Mouse (Mus musculus) hindbrain, embryonic 13.5 days (tissue): ENCODE data around the gene Cd93. TPM values are rescaled to one million over a fixed set of nuclear protein-coding genes. Genes with fewer than 3 reads are reported as not detected.

ENCODE experiments used
- ATAC-seq: fragments of 200-750 bp; cut with Nextera tagmentation; 2 replicates; pipeline ENCODE4 v1.8.0; 2017; ENCODE audit warnings: moderate TSS enrichment; ENCODE audit not compliant: low FRiP score
- H3K27ac ChIP-seq: fragments of 300-500 bp; sonication (generic); 2 replicates; pipeline ENCODE4 v1.5.1; 2015; ENCODE audit warnings: inconsistent platforms, mild to moderate bottlenecking, moderate library complexity
- H3K27me3 ChIP-seq: fragments of 300-500 bp; sonication (generic); 2 replicates; pipeline ENCODE4 v1.6.1; 2015; ENCODE audit warnings: mild to moderate bottlenecking, inconsistent platforms
- H3K36me3 ChIP-seq: fragments of 300-500 bp; sonication (generic); 2 replicates; pipeline ENCODE4 v1.6.1; 2015; ENCODE audit warnings: mild to moderate bottlenecking, inconsistent platforms
- H3K4me1 ChIP-seq: fragments of 300-500 bp; sonication (generic); replicated peaks from 2 replicates; pipeline ENCODE4 v1.6.1; 2015; ENCODE audit warnings: inconsistent platforms
- H3K4me2 ChIP-seq: fragments of 300-500 bp; sonication (generic); 2 replicates; pipeline ENCODE4 v1.6.1; 2015; ENCODE audit warnings: inconsistent platforms, mild to moderate bottlenecking, moderate library complexity
- H3K4me3 ChIP-seq: fragments of 300-500 bp; sonication (generic); 2 replicates; pipeline ENCODE4 v1.5.1; 2015; ENCODE audit warnings: mild to moderate bottlenecking, inconsistent platforms
- H3K9ac ChIP-seq: fragments of 300-500 bp; sonication (generic); 2 replicates; pipeline ENCODE4 v1.6.1; 2015; ENCODE audit warnings: mild to moderate bottlenecking, inconsistent platforms
- H3K9me3 ChIP-seq: fragments of 300-500 bp; sonication (generic); 2 replicates; pipeline ENCODE4 v1.6.1; 2016; ENCODE audit warnings: inconsistent platforms
- WGBS: fragments of 180-500 bp; shearing (Covaris S2); methylation state at CpG from one replicate; pipeline ENCODE4 v1.1.7; 2015; 5-methylcytosine and 5-hydroxymethylcytosine counted together
- polyA plus RNA-seq: library from polyadenylated mRNA; unstranded; fragments of >200 nt; fragmentation: Nextera tagmentation; extraction: Ambion mirVana; gene quantifications from 2 replicates; pipeline ENCODE4 v1.2.1, GENCODE M21; 2015

Cd93 gene
- polyA plus RNA-seq, 1 experiment from 2014 or later = 8.2 TPM

- H3K9ac ChIP-seq = no peak overlapping the region
- no peaks in the 10 kb centered on the region for H3K27me3 ChIP-seq
- H3K4me3 ChIP-seq = no peak overlapping the region
- no peaks in the 10 kb centered on the region for H3K9me3 ChIP-seq
- ATAC-seq = no peak
- H3K4me1 ChIP-seq = no peaks in the 10 kb centered on the region
- H3K36me3 ChIP-seq = no peaks in the 10 kb centered on the region
- H3K4me2 ChIP-seq = no peak overlapping the region
- no peak overlapping the region for H3K27ac ChIP-seq
Measured at GRCm38 (mm10) chr2:148455341-148455740, 12.0 kb upstream of the Cd93 start.

DNA sequence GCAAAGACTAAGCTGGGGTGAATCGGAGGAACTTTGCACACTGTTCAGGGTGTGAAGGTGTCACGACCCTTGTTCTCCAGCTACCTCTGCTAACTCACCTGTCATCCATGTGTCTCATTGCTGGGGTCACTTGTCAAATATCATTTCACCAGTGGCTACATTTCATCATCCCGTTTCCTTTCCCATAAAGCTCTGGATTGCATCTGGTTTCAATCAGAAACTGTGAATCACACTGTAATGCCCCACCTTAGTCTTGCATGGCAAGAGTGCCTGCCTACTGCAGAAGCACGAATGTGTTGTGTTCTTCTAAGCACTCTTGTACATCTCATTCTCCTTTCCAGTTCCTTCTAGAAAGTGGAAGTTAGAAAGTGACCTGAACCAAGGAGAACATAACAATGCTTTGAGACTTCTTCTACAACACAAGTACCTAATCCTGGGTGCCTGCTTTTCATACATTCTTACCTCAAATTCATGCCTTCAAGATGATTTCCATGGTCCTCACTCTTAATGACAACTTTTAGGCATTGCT, 10.7 kb upstream of the Cd93 start:
- Histone ChIP-seq H3K4me3 (no peak overlapping the region), H3K36me3 (no peaks in the 10 kb centered on the region), H3K4me2 (no peak overlapping the region), H3K27ac (no peak overlapping the region), H3K9ac (no peak overlapping the region), H3K27me3 (no peaks in the 10 kb centered on the region), H3K9me3 (no peaks in the 10 kb centered on the region), H3K4me1 (no peaks in the 10 kb centered on the region)
- WGBS = 82% methylated on average over 4 of the region's 4 CpGs
- no peak for ATAC-seq

GRCm38 (mm10) chr2:148453061-148453460, 9.7 kb upstream of the Cd93 start:
- Histone ChIP-seq H3K9ac (no peak overlapping the region), H3K4me3 (no peak overlapping the region), H3K36me3 (no peaks in the 10 kb centered on the region), H3K27ac (no peak overlapping the region), H3K9me3 (no peaks in the 10 kb centered on the region), H3K27me3 (no peaks in the 10 kb centered on the region), H3K4me2 (no peak overlapping the region), H3K4me1 (no peaks in the 10 kb centered on the region)
- no peak for ATAC-seq
- 93% methylated on average over 3 of the region's 3 CpGs for WGBS

- Histone ChIP-seq H3K9ac (no peak overlapping the region), H3K4me3 (no peak overlapping the region), H3K27me3 (no peaks in the 10 kb centered on the region), H3K9me3 (no peaks in the 10 kb centered on the region), H3K4me1 (no peaks in the 10 kb centered on the region), H3K27ac (no peak overlapping the region), H3K4me2 (no peak overlapping the region), H3K36me3 (no peaks in the 10 kb centered on the region)
- WGBS = 79% methylated on average over 5 of the region's 5 CpGs
- ATAC-seq = no peak
Measured at GRCm38 (mm10) chr2:148451498-148451897, 8.1 kb upstream of the Cd93 start.

GRCm38 (mm10) chr2:148450616-148451015, 7.3 kb upstream of the Cd93 start:
- Histone ChIP-seq H3K27ac (no peak overlapping the region), H3K4me3 (no peak overlapping the region), H3K4me1 (no peaks in the 10 kb centered on the region), H3K4me2 (no peak overlapping the region), H3K9ac (no peak overlapping the region), H3K9me3 (no peaks in the 10 kb centered on the region), H3K27me3 (no peaks in the 10 kb centered on the region), H3K36me3 (no peaks in the 10 kb centered on the region)
- WGBS = 86% methylated on average over 5 of the region's 5 CpGs
- ATAC-seq = no peak

DNA sequence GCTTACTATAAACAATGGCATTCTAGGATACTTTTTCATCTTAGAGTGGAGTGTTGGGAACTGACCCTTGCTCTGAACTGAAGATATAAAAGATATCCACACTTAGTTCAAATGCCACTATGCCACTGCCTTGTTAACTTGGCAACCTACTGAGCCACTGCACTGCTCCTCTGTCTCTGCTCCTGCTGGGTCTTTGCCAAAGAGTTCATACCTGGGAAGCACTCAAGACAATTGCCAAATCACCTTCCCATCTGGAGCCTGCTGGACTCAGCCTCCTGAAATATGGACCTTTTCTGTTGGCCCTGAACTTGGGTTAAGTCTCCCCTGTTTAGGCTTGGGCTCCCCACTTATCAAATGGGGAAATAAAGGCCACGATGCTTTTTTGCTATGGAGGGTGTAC, 6.3 kb upstream of the Cd93 start:
- Histone ChIP-seq H3K9ac (no peak overlapping the region), H3K36me3 (no peaks in the 10 kb centered on the region), H3K4me1 (no peaks in the 10 kb centered on the region), H3K27me3 (no peaks in the 10 kb centered on the region), H3K9me3 (no peaks in the 10 kb centered on the region), H3K4me3 (no peak overlapping the region), H3K4me2 (no peak overlapping the region), H3K27ac (no peak overlapping the region)
- ATAC-seq = no peak
- WGBS = 89% methylated on average over 1 of the region's 1 CpGs

DNA sequence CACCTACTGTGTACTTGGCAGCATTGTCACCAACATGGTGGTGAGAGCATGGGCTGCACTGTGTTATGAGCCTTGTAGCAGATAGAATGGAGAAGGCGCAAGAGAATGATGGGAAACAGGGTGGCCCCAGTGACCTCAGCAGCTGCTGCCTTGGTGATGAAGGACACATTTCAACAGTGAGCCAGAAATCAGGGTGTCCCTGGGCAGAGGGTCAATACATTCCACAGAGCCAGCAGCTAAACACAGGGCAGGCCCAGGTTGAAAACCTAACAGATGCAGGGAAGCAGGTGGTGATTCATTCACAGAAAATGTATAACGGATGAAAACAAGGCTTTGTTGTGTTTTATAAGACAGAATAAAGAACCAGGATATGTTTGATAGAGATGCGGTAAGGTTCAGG, 3.1 kb upstream of the Cd93 start:
- Histone ChIP-seq H3K27me3 (no peaks in the 10 kb centered on the region), H3K4me2 (no peak overlapping the region), H3K4me3 (no peak overlapping the region), H3K27ac (no peak overlapping the region), H3K9ac (no peak overlapping the region), H3K9me3 (no peaks in the 10 kb centered on the region), H3K4me1 (no peaks in the 10 kb centered on the region), H3K36me3 (no peaks in the 10 kb centered on the region)
- ATAC-seq = no peak
- 79% methylated on average over 3 of the region's 3 CpGs for WGBS

- Histone ChIP-seq H3K9ac (no peak overlapping the region), H3K27ac (no peak overlapping the region), H3K4me2 (no peak overlapping the region), H3K27me3 (no peaks in the 10 kb centered on the region), H3K36me3 (no peaks in the 10 kb centered on the region), H3K4me3 (no peak overlapping the region), H3K4me1 (no peaks in the 10 kb centered on the region), H3K9me3 (no peaks in the 10 kb centered on the region)
- ATAC-seq = no peak
- WGBS = 98% methylated on average over 1 of the region's 1 CpGs
Measured at GRCm38 (mm10) chr2:148445616-148446015, 2.3 kb upstream of the Cd93 start.

- 77% methylated on average over 1 of the region's 1 CpGs for WGBS
- ATAC-seq = no peak
- no peak overlapping the region for H3K4me2 ChIP-seq
- H3K27me3 ChIP-seq = no peaks in the 10 kb centered on the region
- H3K4me3 ChIP-seq = no peak overlapping the region
- H3K36me3 ChIP-seq = no peaks in the 10 kb centered on the region
- H3K9ac ChIP-seq = no peak overlapping the region
- no peaks in the 10 kb centered on the region for H3K4me1 ChIP-seq
- H3K9me3 ChIP-seq = no peaks in the 10 kb centered on the region
- H3K27ac ChIP-seq = 0 out of 2 replicates have a peak overlapping the region, but pooled peaks have one; percentile 10
Measured at GRCm38 (mm10) chr2:148444472-148444871, 1.1 kb upstream of the Cd93 start.

DNA sequence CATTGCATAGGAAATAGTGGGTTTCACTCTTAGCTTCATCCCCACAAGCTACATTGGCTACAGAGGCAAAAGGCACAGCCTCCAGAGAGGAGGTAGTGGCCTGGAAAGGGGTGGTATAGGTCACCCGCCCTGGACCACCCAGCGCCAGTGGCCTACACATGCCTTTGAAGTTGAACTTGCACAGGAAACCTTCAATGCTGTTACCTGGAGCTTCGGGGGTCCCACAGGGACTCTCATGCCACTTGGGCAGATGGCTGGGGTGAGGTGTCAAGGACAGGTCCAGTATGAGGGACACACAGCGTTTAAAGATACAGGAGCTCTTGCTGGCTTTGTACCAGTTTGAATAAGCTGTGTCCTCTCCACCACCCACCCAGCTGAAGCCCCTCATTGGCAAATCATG, 653 bp downstream of the Cd93 start:
- peak overlapping the region; percentile 71 for H3K27ac ChIP-seq
- H3K9ac ChIP-seq = no peak overlapping the region; the same call in 1 of the 2 replicates
- H3K9me3 ChIP-seq = no peaks in the 10 kb centered on the region
- H3K27me3 ChIP-seq = no peaks in the 10 kb centered on the region
- 87% methylated on average over 4 of the region's 4 CpGs for WGBS
- H3K4me1 ChIP-seq = no peaks in the 10 kb centered on the region
- ATAC-seq = no peak
- peak overlapping the region; percentile 7; the same call in 1 of the 2 replicates for H3K4me3 ChIP-seq
- H3K4me2 ChIP-seq = no peak overlapping the region
- no peaks in the 10 kb centered on the region for H3K36me3 ChIP-seq

DNA sequence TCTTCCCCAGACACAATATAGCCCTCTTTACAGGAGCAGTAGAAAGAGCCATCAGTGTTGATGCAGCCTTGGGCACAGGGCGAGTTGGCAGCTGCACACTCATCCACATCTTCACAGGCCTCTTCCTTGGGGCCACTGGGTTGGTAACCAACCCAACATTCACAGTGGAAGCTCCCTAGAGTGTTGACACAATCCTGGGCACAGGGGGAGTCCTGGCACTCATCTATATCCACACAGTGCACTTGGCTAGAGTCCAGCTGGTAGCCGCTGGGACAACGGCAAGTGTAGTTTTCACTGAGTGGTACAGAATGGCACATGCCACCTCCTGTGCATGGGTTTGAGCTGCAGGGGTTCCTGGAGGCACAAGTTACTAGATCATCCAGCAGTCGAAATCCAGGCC, 1.2 kb downstream of the Cd93 start:
- no peak overlapping the region; the same call in 1 of the 2 replicates for H3K9ac ChIP-seq
- H3K27ac ChIP-seq = 0 out of 2 replicates have a peak overlapping the region, but pooled peaks have one; percentile 71
- H3K9me3 ChIP-seq = no peaks in the 10 kb centered on the region
- no peak overlapping the region for H3K4me2 ChIP-seq
- H3K4me3 ChIP-seq = peak overlapping the region; percentile 7; the same call in 1 of the 2 replicates
- WGBS = 67% methylated on average over 4 of the region's 4 CpGs
- ATAC-seq = peak; percentile 46; the same call in 1 of the 2 replicates
- H3K27me3 ChIP-seq = no peaks in the 10 kb centered on the region
- no peaks in the 10 kb centered on the region for H3K36me3 ChIP-seq
- H3K4me1 ChIP-seq = no peaks in the 10 kb centered on the region

DNA sequence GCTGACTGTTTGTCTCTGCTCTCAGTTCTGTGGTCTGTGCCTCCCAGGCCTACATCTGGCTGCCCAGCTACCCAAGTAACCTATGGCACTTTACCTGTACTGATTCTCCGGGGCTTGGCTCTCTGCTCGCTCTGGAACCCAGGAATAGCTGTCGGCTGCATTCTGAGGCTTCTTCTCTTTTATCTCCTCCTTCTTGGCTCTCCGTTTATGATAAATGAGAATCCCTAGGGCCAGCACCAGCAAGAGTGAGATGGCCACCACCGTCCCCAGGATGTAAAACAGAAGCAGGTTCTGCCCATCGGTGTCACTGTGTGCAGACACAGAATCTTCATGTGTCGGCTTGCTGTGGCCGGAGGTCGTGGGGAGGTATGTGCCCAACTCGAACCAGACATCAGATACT, 1.9 kb downstream of the Cd93 start:
- H3K9me3 ChIP-seq = no peaks in the 10 kb centered on the region
- H3K27ac ChIP-seq = no peak overlapping the region
- 86% methylated on average over 10 of the region's 10 CpGs for WGBS
- no peaks in the 10 kb centered on the region for H3K27me3 ChIP-seq
- peak overlapping the region; percentile 12; the same call in 1 of the 2 replicates for H3K4me3 ChIP-seq
- no peaks in the 10 kb centered on the region for H3K4me1 ChIP-seq
- ATAC-seq = no peak
- H3K4me2 ChIP-seq = 0 out of 2 replicates have a peak overlapping the region, but pooled peaks have one; percentile 8
- H3K9ac ChIP-seq = no peak overlapping the region
- no peaks in the 10 kb centered on the region for H3K36me3 ChIP-seq

- H3K4me2 ChIP-seq = no peak overlapping the region
Measured at GRCm38 (mm10) chr2:148439691-148440276, 3.6 kb downstream of the Cd93 start.

More at GRCm38 (mm10) chr2:148439691-148440276, 3.6 kb downstream of the Cd93 start:
- H3K4me3 ChIP-seq = no peak overlapping the region
- ATAC-seq = no peak
- H3K9ac ChIP-seq = no peak overlapping the region
- no peaks in the 10 kb centered on the region for H3K36me3 ChIP-seq
- H3K9me3 ChIP-seq = no peaks in the 10 kb centered on the region
- WGBS = 76% methylated on average over 3 of the region's 3 CpGs
- H3K27me3 ChIP-seq = no peaks in the 10 kb centered on the region
- no peaks in the 10 kb centered on the region for H3K4me1 ChIP-seq
- H3K27ac ChIP-seq = no peak overlapping the region
